Mouse (Mus musculus): ENCODE data around the gene Cfp. TPM values are rescaled to one million over a fixed set of nuclear protein-coding genes. Genes with fewer than 3 reads are reported as not detected.

The Cfp gene
- total RNA-seq (2021) = 1 to 10 TPM; 7.4 to 9.0 TPM

- intact Hi-C loops (cut with DNase I) = no loop called here
These were observed at the start of gene Cfp for GRCm38 (mm10) chrX:20931364-20931763. Gene Cfp, minus strand, starts transcription at chrX:20931555.

GRCm38 (mm10) chrX:20980901-20981300 is 49.5 kb upstream of the Cfp start:
- intact Hi-C loops (cut with DNase I) = no loop called here

More at GRCm38 (mm10) chrX:20931364-20931763, at the start of gene Cfp:
- DNase-seq (ENCODE audit: extremely low spot score in 1 of 2, low spot score in 2 of 2) = no peak

GRCm38 (mm10) chrX:20961477-20962378 is 30.4 kb upstream of the Cfp start, which contains the start of gene Uxt:
Gene Uxt, minus strand, starts transcription at chrX:20962017.
- DNase-seq (ENCODE audit: extremely low spot score in 1 of 2, low spot score in 2 of 2) = peak; percentile 86 to 93
- intact Hi-C loops (cut with DNase I) = no loop called here

More at GRCm38 (mm10) chrX:20980901-20981300, 49.5 kb upstream of the Cfp start:
- DNase-seq (ENCODE audit: extremely low spot score in 1 of 2, low spot score in 2 of 2) = no peak

GRCm38 (mm10) chrX:20950191-20950880 is 19.0 kb upstream of the Cfp start, which contains the start of gene Elk1:
Gene Elk1, minus strand, starts transcription at chrX:20950608.
- DNase-seq (ENCODE audit: extremely low spot score in 1 of 2, low spot score in 2 of 2) = peak; percentile 88 to 90
- intact Hi-C loops (cut with DNase I) = loop anchor here (10.0 kb wide), 1 partner anchor 354 kb away; no protein-coding TSS in a partner anchor

- intact Hi-C loops (cut with DNase I) = no loop called here
- peak; percentile 27 to 40 for DNase-seq (ENCODE audit: extremely low spot score in 1 of 2, low spot score in 2 of 2)
These were observed 14.7 kb upstream of the Cfp start for GRCm38 (mm10) chrX:20946055-20946454.

- intact Hi-C loops (cut with DNase I) = no loop called here
- DNase-seq (ENCODE audit: extremely low spot score in 1 of 2, low spot score in 2 of 2) = peak in 1 of 2 experiments; percentile 39
These were observed 608 bp upstream of the Cfp start for GRCm38 (mm10) chrX:20931963-20932362.

- DNase-seq (ENCODE audit: extremely low spot score in 1 of 2, low spot score in 2 of 2) = no peak
- intact Hi-C loops (cut with DNase I) = loop anchor here (10.0 kb wide), 1 partner anchor 105 kb away; no protein-coding TSS in a partner anchor
These were observed 1.5 kb downstream of the Cfp start for GRCm38 (mm10) chrX:20929859-20930258.

GRCm38 (mm10) chrX:20924976-20925375 is 6.4 kb downstream of the Cfp start:
- no peak for DNase-seq (ENCODE audit: extremely low spot score in 1 of 2, low spot score in 2 of 2)
- intact Hi-C loops (cut with DNase I) = loop anchor here (10.0 kb wide), 1 partner anchor 100 kb away; no protein-coding TSS in a partner anchor

- intact Hi-C loops (cut with DNase I) = loop anchor here (10.0 kb wide), 1 partner anchor 99 kb away; no protein-coding TSS in a partner anchor
- no peak for DNase-seq (ENCODE audit: extremely low spot score in 1 of 2, low spot score in 2 of 2)
These were observed 7.8 kb downstream of the Cfp start for GRCm38 (mm10) chrX:20923506-20923905.

- intact Hi-C loops (cut with DNase I) = loop anchor here (10.0 kb wide), 1 partner anchor 97 kb away; no protein-coding TSS in a partner anchor
- DNase-seq (ENCODE audit: extremely low spot score in 1 of 2, low spot score in 2 of 2) = no peak
These were observed 10.0 kb downstream of the Cfp start for GRCm38 (mm10) chrX:20921366-20921765.

GRCm38 (mm10) chrX:20920844-20921364 is 10.5 kb downstream of the Cfp start, which contains the start of gene Syn1:
Gene Syn1, minus strand, starts transcription at chrX:20921004.
- peak; percentile 83 to 91 for DNase-seq (ENCODE audit: extremely low spot score in 1 of 2, low spot score in 2 of 2)
- intact Hi-C loops (cut with DNase I) = loop anchor here (10.0 kb wide), 1 partner anchor 96 kb away; no protein-coding TSS in a partner anchor

GRCm38 (mm10) chrX:20920249-20920843 is 11.0 kb downstream of the Cfp start:
- intact Hi-C loops (cut with DNase I) = loop anchor here (10.0 kb wide), 1 partner anchor 96 kb away; no protein-coding TSS in a partner anchor

GRCm38 (mm10) chrX:20915075-20915474 is 16.3 kb downstream of the Cfp start:
- DNase-seq (ENCODE audit: extremely low spot score in 1 of 2, low spot score in 2 of 2) = no peak
- intact Hi-C loops (cut with DNase I) = no loop called here

More at GRCm38 (mm10) chrX:20920249-20920843, 11.0 kb downstream of the Cfp start:
- no peak for DNase-seq (ENCODE audit: extremely low spot score in 1 of 2, low spot score in 2 of 2)

- DNase-seq (ENCODE audit: extremely low spot score in 1 of 2, low spot score in 2 of 2) = no peak
- intact Hi-C loops (cut with DNase I) = no loop called here
These were observed 17.6 kb downstream of the Cfp start for GRCm38 (mm10) chrX:20913726-20914125.

GRCm38 (mm10) chrX:20910074-20910473 is 21.3 kb downstream of the Cfp start:
- no peak for DNase-seq (ENCODE audit: extremely low spot score in 1 of 2, low spot score in 2 of 2)
- intact Hi-C loops (cut with DNase I) = no loop called here
